Mouse (Mus musculus) cerebellum, adult 2 months (tissue): Measurements from ENCODE around the gene Ccng2.

Experiments
- CTCF ChIP-seq: fragments of 200-500 bp; IDR thresholded peaks from 2 replicates; pipeline ENCODE4 v1.5.1; 2011; ENCODE audit warnings: low read depth, mild to moderate bottlenecking, control low read depth, low read length, moderate library complexity, borderline replicate concordance; ENCODE audit not compliant: insufficient read depth
- POLR2A ChIP-seq: fragments of 200-500 bp; IDR thresholded peaks from 2 replicates; pipeline ENCODE4 v1.6.1; 2011; ENCODE audit warnings: low read length, control low read depth, borderline replicate concordance; ENCODE audit not compliant: insufficient read depth

GRCm38 (mm10) chr5:93218375-93218774 is 48.7 kb upstream of the Ccng2 start:
- TF ChIP-seq POLR2A (no peak), CTCF (no peak)
